Mouse (Mus musculus): ENCODE data around the gene Dhx15. TPM values are rescaled to one million over a fixed set of nuclear protein-coding genes. Genes with fewer than 3 reads are reported as not detected.
A peak's percentile ranks its signal among the peaks of the same experiment; 100 is the strongest.
"Not testable (repeated sequence)": the region's sequence is repeated elsewhere in the genome, so short reads cannot be mapped to it uniquely, and the experiment has no call there.

The Dhx15 gene
- polyA plus RNA-seq (2015; fragmentation: Nextera tagmentation; extraction: Ambion mirVana), result 139 and 147 TPM in 2 replicates

DNA sequence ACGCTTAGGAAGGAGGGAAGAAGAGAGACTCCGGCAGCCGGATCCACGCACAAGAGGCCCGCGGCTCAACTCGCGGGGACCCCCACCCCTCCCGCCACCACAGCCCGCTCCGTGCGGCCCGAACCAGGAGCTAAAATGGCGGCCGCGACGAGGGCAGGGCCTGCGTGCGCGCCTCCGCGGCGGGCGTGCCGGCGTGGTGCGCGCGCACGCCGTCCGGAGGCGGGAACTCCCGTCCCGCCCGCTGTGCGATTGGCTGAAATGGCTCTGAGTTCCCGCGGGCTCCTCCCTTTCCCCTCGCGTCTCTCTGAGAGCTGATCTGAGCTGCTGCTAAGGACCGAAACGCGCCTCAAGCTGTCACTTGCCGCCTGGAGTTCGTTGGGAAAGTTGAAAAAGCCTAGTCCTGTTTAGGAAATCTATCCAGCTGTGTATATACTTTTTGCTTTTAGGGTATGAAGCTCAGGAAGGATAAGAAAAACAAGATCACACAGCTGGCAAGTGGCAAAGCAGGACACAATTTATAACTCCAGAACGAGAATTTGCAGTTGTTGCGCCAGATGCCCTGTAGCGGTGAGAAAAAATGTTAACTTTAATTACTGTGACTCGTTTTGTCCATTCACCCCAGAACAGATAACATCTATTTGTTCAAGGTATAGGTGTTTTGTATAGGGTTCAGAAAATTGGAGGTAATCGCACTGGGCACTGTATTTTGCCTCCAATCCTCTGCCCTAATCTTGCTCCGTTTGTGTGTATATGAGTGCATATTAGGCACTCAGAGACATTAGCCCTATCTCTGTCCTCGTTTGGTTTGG is at the start of gene Dhx15:
Gene Dhx15, minus strand, starts transcription at position 144 of the 809 bp plus-strand sequence.
- Histone ChIP-seq H3K9ac (peak within 1 kb of the TSS; percentile 98), H3K4me1 (replicated peaks) (peaks cover 36% of the 10 kb centered on the region), H3K27me3 (no peaks in the 10 kb centered on the region), H3K27ac (peak within 1 kb of the TSS; percentile 93), H3K4me3 (peak within 1 kb of the TSS; percentile 98), H3K36me3 (no peaks in the 10 kb centered on the region), H3K4me2 (peak within 1 kb of the TSS; percentile 90), H3K9me3 (no peaks in the 10 kb centered on the region)
- 1% methylated on average over 53 of the region's 53 CpGs for WGBS
- ATAC-seq (ENCODE audit: low FRiP score), result peak; percentile 97

DNA sequence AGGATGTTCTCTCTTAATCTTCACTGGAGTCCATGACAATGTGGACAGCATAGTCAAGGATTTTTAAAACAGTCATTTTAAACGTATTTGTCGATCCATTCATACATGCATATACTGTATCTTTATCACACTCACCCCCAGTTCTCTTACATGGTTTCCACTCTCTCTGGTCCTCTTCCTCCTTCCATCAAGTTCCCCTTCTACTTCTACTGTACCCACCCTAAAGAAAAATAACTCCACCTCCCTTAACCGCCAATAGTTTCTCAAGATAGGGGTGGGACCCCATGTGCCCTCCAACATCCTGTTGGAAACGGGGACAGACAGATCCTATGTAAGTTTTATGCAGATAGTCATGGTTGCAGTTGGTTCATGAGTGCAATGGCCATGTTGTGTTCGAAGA is 48.6 kb upstream of the Dhx15 start:
- ATAC-seq (ENCODE audit: low FRiP score), result no peak
- H3K27ac ChIP-seq, result no peak overlapping the region
- no peaks in the 10 kb centered on the region for H3K27me3 ChIP-seq
- no peak overlapping the region for H3K9ac ChIP-seq
- no peak overlapping the region for H3K4me3 ChIP-seq
- H3K36me3 ChIP-seq, result no peaks in the 10 kb centered on the region
- H3K9me3 ChIP-seq, result no peaks in the 10 kb centered on the region
- no peak overlapping the region for H3K4me2 ChIP-seq
- 93% methylated on average over 5 of the region's 5 CpGs for whole genome bisulfite sequencing
- no peaks in the 10 kb centered on the region for H3K4me1 ChIP-seq (replicated peaks)

DNA sequence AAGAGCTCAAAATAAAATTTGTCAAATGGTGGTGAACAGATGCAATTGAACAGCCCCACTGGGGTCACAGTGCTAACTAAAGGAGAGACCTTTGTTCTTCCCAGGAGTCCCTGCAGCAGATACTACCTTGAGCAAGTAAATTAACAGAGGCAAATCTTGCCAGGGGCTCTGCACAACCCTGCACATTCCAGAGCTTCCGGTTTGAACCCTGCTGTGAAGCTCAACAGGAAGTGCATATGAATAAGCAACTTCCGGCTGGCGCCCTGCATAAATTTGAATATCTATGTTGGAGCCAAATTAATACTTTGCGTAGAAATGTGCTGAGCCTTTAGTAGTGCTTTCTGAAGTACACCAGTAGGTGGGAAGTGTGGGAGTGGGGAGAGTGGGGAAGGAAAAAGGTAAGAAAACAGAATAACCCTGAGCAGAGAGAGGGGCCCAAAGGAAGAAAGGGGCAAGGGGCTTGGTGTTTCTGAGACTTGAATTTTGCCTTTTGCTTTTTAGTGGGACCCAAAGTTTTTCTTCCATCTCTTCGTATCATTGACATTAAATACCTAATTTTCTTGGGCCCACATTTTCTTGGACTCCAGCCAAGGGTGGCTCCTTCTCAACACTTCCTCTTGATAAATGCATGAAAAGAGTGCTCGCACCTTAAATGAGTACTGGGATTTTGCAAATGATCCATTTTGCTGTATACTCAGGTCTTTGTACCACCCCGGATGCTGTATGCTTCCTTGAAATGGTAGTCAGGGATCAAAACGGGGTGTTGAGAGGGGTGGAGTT is 47.8 kb upstream of the Dhx15 start:
- no peaks in the 10 kb centered on the region for H3K36me3 ChIP-seq
- H3K27ac ChIP-seq, result no peak overlapping the region
- ATAC-seq (ENCODE audit: low FRiP score), result no peak
- H3K4me2 ChIP-seq, result no peak overlapping the region
- H3K4me3 ChIP-seq, result no peak overlapping the region
- H3K9ac ChIP-seq, result no peak overlapping the region
- 73% methylated on average over 8 of the region's 8 CpGs for WGBS
- no peaks in the 10 kb centered on the region for H3K4me1 ChIP-seq (replicated peaks)
- no peaks in the 10 kb centered on the region for H3K9me3 ChIP-seq
- H3K27me3 ChIP-seq, result no peaks in the 10 kb centered on the region

DNA sequence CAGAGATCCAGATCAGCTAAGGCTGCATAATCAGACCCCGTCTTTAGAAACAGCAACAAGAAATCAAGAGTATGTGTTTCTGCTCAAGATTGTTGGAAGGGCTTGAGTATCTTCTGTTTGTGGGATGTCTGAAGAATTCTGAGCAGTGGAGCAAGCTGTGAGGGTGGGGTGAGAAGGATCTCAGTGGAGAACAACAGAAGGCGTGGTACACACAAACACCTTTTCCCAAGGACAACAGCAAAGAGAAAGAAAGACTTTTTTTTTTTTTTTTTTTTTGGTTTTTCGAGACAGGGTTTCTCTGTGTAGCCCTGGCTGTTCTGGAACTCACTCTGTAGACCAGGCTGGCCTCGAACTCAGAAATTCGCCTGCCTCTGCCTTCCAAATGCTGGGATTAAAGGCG is 46.3 kb upstream of the Dhx15 start:
- H3K27me3 ChIP-seq; H3K9ac ChIP-seq; H3K36me3 ChIP-seq; H3K4me3 ChIP-seq; H3K9me3 ChIP-seq; H3K4me1 ChIP-seq (replicated peaks); H3K4me2 ChIP-seq; ATAC-seq (ENCODE audit: low FRiP score); H3K27ac ChIP-seq: not testable (repeated sequence)
- 90% methylated on average over 6 of the region's 6 CpGs for WGBS

DNA sequence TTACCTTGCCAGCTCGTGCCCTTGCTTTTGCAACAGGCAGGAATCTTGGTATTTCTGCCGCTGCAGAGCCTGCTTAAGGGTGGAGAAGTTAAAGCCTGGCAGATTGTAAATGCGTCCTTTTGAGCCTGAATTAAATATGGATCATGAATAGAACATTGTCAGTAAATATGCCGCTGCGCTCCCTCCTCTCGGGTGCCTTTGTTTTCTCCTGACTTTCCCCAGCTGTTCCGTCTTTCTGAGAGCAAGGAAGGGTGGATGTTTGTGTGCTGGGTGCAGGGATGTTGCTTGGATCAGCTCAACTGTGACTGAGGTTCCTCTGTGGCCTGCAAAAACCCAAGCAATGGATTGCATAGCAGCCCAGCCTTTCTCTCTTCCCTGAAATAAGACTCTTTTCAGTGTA is 44.3 kb upstream of the Dhx15 start:
- ATAC-seq (ENCODE audit: low FRiP score), result no peak
- 45% methylated on average over 7 of the region's 7 CpGs for WGBS
- Histone ChIP-seq H3K36me3 (no peaks in the 10 kb centered on the region), H3K4me1 (replicated peaks) (no peaks in the 10 kb centered on the region), H3K27me3 (no peaks in the 10 kb centered on the region), H3K9ac (no peak overlapping the region), H3K4me3 (no peak overlapping the region), H3K4me2 (no peak overlapping the region), H3K9me3 (no peaks in the 10 kb centered on the region), H3K27ac (no peak overlapping the region)

DNA sequence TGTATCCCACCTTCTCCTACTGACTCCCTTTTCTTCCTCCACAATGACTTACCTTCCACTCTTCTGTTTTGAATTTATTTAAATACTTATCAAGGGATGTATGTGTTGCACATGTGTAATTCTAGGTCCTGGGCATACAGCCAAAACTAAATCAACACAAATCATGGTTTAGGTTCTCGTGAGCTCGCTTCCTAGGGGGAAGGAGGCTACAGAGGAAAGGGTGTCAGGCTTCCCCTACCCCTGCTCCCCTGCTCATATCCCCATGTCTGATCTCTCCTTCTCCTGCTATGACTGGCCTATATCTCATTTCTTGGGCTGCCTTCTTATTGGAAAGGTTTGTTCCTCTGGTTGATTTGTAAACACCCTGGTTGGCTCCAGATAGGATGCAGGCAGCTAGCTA is 43.6 kb upstream of the Dhx15 start:
- no peak overlapping the region for H3K9ac ChIP-seq
- no peaks in the 10 kb centered on the region for H3K36me3 ChIP-seq
- H3K4me3 ChIP-seq, result no peak overlapping the region
- H3K27ac ChIP-seq, result no peak overlapping the region
- H3K9me3 ChIP-seq, result no peaks in the 10 kb centered on the region
- no peak overlapping the region for H3K4me2 ChIP-seq
- no peak for ATAC-seq (ENCODE audit: low FRiP score)
- WGBS, result 52% methylated on average over 2 of the region's 2 CpGs
- no peaks in the 10 kb centered on the region for H3K27me3 ChIP-seq
- no peaks in the 10 kb centered on the region for H3K4me1 ChIP-seq (replicated peaks)

DNA sequence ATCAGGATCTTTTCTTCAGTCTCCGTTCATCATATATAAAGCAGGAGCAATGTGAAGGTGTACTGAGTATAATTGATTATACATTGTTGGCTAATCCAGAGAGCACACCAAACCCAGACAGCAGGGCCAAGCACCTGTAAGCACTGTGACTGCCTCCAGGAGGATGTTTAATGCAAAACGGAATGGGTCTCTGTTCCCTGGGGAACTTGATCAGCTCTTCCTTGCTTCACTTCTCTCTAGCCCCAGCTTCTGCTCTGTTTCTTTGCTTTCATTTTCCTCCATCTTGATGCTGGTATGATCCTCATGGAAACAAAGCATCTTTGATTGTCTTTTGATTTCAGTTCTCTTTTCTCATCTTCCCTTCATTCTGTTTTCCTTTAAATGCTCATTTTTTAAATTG is 42.3 kb upstream of the Dhx15 start:
- no peak for ATAC-seq (ENCODE audit: low FRiP score)
- H3K4me2 ChIP-seq, result no peak overlapping the region
- H3K9me3 ChIP-seq, result no peaks in the 10 kb centered on the region
- no peak overlapping the region for H3K9ac ChIP-seq
- no peaks in the 10 kb centered on the region for H3K4me1 ChIP-seq (replicated peaks)
- H3K36me3 ChIP-seq, result no peaks in the 10 kb centered on the region
- no peak overlapping the region for H3K4me3 ChIP-seq
- no peak overlapping the region for H3K27ac ChIP-seq
- H3K27me3 ChIP-seq, result no peaks in the 10 kb centered on the region
- WGBS, result 55% methylated on average over 2 of the region's 2 CpGs

DNA sequence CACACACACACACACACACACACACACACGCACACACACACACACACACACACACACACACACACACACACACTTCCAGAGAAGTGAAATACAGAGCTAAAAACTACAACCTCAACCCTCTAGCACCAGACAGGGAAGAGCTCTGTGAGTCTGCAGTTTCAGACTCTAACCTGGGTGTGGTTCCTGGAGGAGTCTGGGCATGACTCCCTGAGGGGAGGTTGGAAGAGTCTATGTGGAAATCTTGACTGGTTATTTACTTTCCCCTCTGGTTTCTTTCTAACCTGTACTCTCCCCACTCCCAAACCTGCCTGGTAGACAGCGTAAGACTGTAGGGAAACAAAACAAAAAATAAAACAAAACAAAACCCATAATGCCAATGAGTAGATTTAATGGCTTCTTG is 41.9 kb upstream of the Dhx15 start:
- Histone ChIP-seq H3K27ac (no peak overlapping the region), H3K9ac (no peak overlapping the region), H3K4me2 (no peak overlapping the region), H3K27me3 (no peaks in the 10 kb centered on the region), H3K9me3 (no peaks in the 10 kb centered on the region), H3K4me3 (no peak overlapping the region), H3K4me1 (replicated peaks) (no peaks in the 10 kb centered on the region), H3K36me3 (no peaks in the 10 kb centered on the region)
- WGBS, result 84% methylated on average over 2 of the region's 2 CpGs
- ATAC-seq (ENCODE audit: low FRiP score), result no peak

DNA sequence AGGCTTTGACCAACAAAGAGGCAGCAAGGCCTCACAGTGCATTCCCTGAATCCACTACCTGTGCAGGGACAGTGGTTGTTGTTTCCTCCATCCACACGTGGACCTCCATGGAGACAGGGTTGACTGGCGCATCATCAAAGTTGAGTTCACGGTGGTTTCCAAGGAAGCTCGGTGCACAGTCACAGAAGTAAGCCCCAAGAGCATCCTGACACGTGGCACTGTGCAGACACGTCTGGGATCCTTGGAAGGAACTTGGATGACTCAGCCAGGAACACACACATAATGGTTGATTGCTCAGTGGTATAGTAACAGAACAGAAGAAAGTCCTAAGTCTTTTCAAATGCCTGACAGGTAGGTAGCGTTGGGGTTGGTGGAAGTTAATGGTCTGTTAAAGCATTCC is 40.2 kb upstream of the Dhx15 start:
- no peak overlapping the region for H3K4me3 ChIP-seq
- no peak overlapping the region for H3K27ac ChIP-seq
- ATAC-seq (ENCODE audit: low FRiP score), result no peak
- H3K4me1 ChIP-seq (replicated peaks), result no peaks in the 10 kb centered on the region
- 88% methylated on average over 7 of the region's 7 CpGs for WGBS
- no peaks in the 10 kb centered on the region for H3K27me3 ChIP-seq
- H3K9ac ChIP-seq, result no peak overlapping the region
- H3K36me3 ChIP-seq, result no peaks in the 10 kb centered on the region
- H3K9me3 ChIP-seq, result no peaks in the 10 kb centered on the region
- H3K4me2 ChIP-seq, result no peak overlapping the region

DNA sequence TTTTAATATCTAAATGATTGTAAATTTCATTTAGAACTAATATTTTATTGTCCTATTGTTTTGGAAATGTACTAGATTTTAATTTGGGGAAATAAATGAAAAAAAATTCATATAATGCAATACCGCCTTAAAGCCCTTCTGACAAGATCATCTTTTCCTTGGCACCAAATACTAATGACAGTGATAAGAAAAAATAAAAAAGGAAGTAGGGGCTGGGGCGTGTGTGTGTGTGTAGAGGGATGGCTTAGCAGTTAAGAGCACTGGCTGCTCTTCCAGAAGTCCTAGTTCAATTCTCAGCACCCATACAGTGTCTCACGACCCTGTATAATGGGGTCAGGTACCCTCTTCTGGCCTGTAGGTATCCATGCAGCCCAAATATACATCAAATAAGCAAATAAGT is 36.4 kb upstream of the Dhx15 start:
- no peak overlapping the region for H3K27ac ChIP-seq
- no peaks in the 10 kb centered on the region for H3K36me3 ChIP-seq
- H3K9me3 ChIP-seq, result no peaks in the 10 kb centered on the region
- ATAC-seq (ENCODE audit: low FRiP score), result no peak
- H3K27me3 ChIP-seq, result no peaks in the 10 kb centered on the region
- no peaks in the 10 kb centered on the region for H3K4me1 ChIP-seq (replicated peaks)
- whole genome bisulfite sequencing, result 78% methylated on average over 3 of the region's 3 CpGs
- H3K4me3 ChIP-seq, result no peak overlapping the region
- no peak overlapping the region for H3K4me2 ChIP-seq
- H3K9ac ChIP-seq, result no peak overlapping the region

DNA sequence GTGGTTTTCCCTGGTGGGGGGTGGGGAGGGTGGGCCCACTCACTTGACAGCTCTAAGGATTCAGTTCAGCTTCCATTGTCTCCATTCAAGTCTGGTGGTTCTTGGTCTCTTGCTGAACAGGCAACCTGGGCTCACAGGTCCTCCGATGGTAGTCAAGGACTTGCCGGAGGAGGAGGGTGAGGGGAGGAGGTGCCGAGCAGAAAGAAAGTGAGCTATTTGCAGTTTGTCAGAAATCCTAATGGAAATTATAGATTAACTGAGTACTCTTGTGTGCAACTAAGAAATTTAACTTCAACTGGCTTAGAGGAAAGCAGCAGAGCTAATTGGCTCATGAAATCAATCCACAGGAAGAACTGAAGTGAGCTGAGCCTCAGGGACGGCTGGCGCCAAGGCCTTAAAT is 31.3 kb upstream of the Dhx15 start:
- Histone ChIP-seq H3K4me2 (no peak overlapping the region), H3K9ac (no peak overlapping the region), H3K36me3 (no peaks in the 10 kb centered on the region), H3K27ac (no peak overlapping the region), H3K4me3 (no peak overlapping the region), H3K9me3 (no peaks in the 10 kb centered on the region), H3K27me3 (no peaks in the 10 kb centered on the region), H3K4me1 (replicated peaks) (peaks cover 20% of the 10 kb centered on the region)
- no peak for ATAC-seq (ENCODE audit: low FRiP score)
- WGBS, result 83% methylated on average over 5 of the region's 5 CpGs

DNA sequence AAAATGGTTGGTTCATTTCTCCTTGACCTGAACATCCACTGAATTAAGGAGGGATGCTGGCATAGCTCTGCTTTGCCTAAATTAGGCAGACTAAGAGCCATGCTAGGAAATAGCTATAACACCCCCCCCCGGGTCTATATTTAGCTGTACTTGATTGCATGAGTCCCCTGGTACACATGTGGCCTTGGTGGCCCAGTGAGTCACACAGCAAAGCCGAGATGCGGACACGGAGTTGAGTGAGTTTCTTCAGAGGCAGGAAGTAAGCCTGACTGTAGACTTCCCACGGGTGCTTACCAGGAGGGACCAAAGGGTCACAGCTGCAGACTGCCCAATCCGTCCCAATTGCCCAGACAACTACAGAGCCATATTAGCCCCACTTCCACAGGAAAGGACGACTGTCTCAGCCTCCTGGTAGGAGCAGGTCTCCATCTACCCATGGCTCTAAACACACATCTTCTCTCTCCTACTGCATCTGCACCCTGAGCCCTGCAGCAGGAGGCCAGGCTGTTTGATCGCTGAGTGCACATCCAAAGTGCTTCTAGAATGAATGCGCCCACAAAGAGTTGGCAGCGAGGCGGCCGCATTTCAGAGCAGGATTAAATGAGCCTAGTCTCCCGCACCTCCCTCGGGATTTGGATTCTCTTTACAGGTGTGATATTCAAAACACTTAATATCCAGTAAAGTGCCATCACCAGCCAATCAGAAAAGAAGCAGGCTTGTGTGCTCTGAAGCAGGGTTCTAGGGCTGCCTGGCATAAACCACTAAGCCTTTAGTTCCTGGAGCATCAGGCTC is 29.9 kb upstream of the Dhx15 start:
- Histone ChIP-seq H3K27me3 (no peaks in the 10 kb centered on the region), H3K9me3 (no peaks in the 10 kb centered on the region), H3K4me1 (replicated peaks) (peaks cover 25% of the 10 kb centered on the region), H3K27ac (no peak overlapping the region), H3K9ac (no peak overlapping the region), H3K4me3 (no peak overlapping the region), H3K4me2 (no peak overlapping the region), H3K36me3 (no peaks in the 10 kb centered on the region)
- WGBS, result 79% methylated on average over 14 of the region's 14 CpGs
- peak; percentile 15; the same call in 1 of the 2 replicates for ATAC-seq (ENCODE audit: low FRiP score)

All from hindbrain, embryonic 13.5 days (tissue).